Mouse (Mus musculus): ENCODE measurements around the gene Dgka. TPM values are rescaled to one million over a fixed set of nuclear protein-coding genes. Genes with fewer than 3 reads are reported as not detected.

Dgka gene
- 222 TPM for polyA plus RNA-seq (2015; fragmentation: Illumina TruSeq; extraction: RNeasy Lipid Tissue Mini Kit (QIAGEN cat#74804); ENCODE audit: insufficient read depth, low replicate concordance)

GRCm38 (mm10) chr10:128744680-128745601 lies at the start of gene Dgka:
Gene Dgka (minus strand): TSS chr10:128744855.

GRCm38 (mm10) chr10:128790398-128791124 lies 45.9 kb upstream of the Dgka start, which contains the start of gene Mmp19:
Gene Mmp19 (plus strand): TSS chr10:128790910.

GRCm38 (mm10) chr10:128747646-128748251 lies 3.1 kb upstream of the Dgka start, which contains the start of gene Pym1:
Gene Pym1 (plus strand): TSS chr10:128747889.

GRCm38 (mm10) chr10:128704491-128705316 lies 40.0 kb downstream of the Dgka start, which contains the start of gene Cdk2:
Gene Cdk2 (minus strand): TSS chr10:128705031.

GRCm38 (mm10) chr10:128703895-128704294 lies 40.8 kb downstream of the Dgka start, which contains the start of gene Pmel:
Gene Pmel (plus strand): TSS chr10:128704195.

GRCm38 (mm10) chr10:128695992-128696807 lies 48.5 kb downstream of the Dgka start, which contains the start of gene Rab5b:
Gene Rab5b (minus strand): TSS chr10:128696264.

GRCm38 (mm10) chr10:128673763-128674468 lies 70.7 kb downstream of the Dgka start, which contains the start of gene Suox:
Gene Suox (minus strand): TSS chr10:128674073.

Other genes with a start within 250 kb of the Dgka start
- 0.25 TPM for gene Myl6b, start 246.2 kb downstream of the Dgka start, polyA plus RNA-seq (2015; fragmentation: Illumina TruSeq; extraction: RNeasy Lipid Tissue Mini Kit (QIAGEN cat#74804); ENCODE audit: insufficient read depth, low replicate concordance)
- 82.6 TPM for gene Esyt1, start 219.0 kb downstream of the Dgka start, polyA plus RNA-seq (2015; fragmentation: Illumina TruSeq; extraction: RNeasy Lipid Tissue Mini Kit (QIAGEN cat#74804); ENCODE audit: insufficient read depth, low replicate concordance)
- gene Zc3h10, start 197.1 kb downstream of the Dgka start, polyA plus RNA-seq (2015; fragmentation: Illumina TruSeq; extraction: RNeasy Lipid Tissue Mini Kit (QIAGEN cat#74804); ENCODE audit: insufficient read depth, low replicate concordance), result 10.0 TPM
- gene Rpl41, start 195.6 kb downstream of the Dgka start, polyA plus RNA-seq (2015; fragmentation: Illumina TruSeq; extraction: RNeasy Lipid Tissue Mini Kit (QIAGEN cat#74804); ENCODE audit: insufficient read depth, low replicate concordance), result 904 TPM
- 149 TPM for gene Pa2g4, start 178.9 kb downstream of the Dgka start, polyA plus RNA-seq (2015; fragmentation: Illumina TruSeq; extraction: RNeasy Lipid Tissue Mini Kit (QIAGEN cat#74804); ENCODE audit: insufficient read depth, low replicate concordance)
- 2.2 TPM for gene Erbb3, start 155.2 kb downstream of the Dgka start, polyA plus RNA-seq (2015; fragmentation: Illumina TruSeq; extraction: RNeasy Lipid Tissue Mini Kit (QIAGEN cat#74804); ENCODE audit: insufficient read depth, low replicate concordance)
- 387 TPM for gene Rps26, start 118.1 kb downstream of the Dgka start, polyA plus RNA-seq (2015; fragmentation: Illumina TruSeq; extraction: RNeasy Lipid Tissue Mini Kit (QIAGEN cat#74804); ENCODE audit: insufficient read depth, low replicate concordance)
- gene Ikzf4, start 98.9 kb downstream of the Dgka start, polyA plus RNA-seq (2015; fragmentation: Illumina TruSeq; extraction: RNeasy Lipid Tissue Mini Kit (QIAGEN cat#74804); ENCODE audit: insufficient read depth, low replicate concordance), result 1.4 TPM
- 11.8 TPM for gene Suox, start 70.8 kb downstream of the Dgka start, polyA plus RNA-seq (2015; fragmentation: Illumina TruSeq; extraction: RNeasy Lipid Tissue Mini Kit (QIAGEN cat#74804); ENCODE audit: insufficient read depth, low replicate concordance)
- gene Rab5b, start 48.6 kb downstream of the Dgka start, polyA plus RNA-seq (2015; fragmentation: Illumina TruSeq; extraction: RNeasy Lipid Tissue Mini Kit (QIAGEN cat#74804); ENCODE audit: insufficient read depth, low replicate concordance), result 110 TPM
- 0.30 TPM for gene Pmel, start 40.7 kb downstream of the Dgka start, polyA plus RNA-seq (2015; fragmentation: Illumina TruSeq; extraction: RNeasy Lipid Tissue Mini Kit (QIAGEN cat#74804); ENCODE audit: insufficient read depth, low replicate concordance)
- gene Cdk2, start 39.8 kb downstream of the Dgka start, polyA plus RNA-seq (2015; fragmentation: Illumina TruSeq; extraction: RNeasy Lipid Tissue Mini Kit (QIAGEN cat#74804); ENCODE audit: insufficient read depth, low replicate concordance), result 64.5 TPM
- gene Pym1, start 3.0 kb upstream of the Dgka start, polyA plus RNA-seq (2015; fragmentation: Illumina TruSeq; extraction: RNeasy Lipid Tissue Mini Kit (QIAGEN cat#74804); ENCODE audit: insufficient read depth, low replicate concordance), result 26.8 TPM
- 4.1 TPM for gene Mmp19, start 46.1 kb upstream of the Dgka start, polyA plus RNA-seq (2015; fragmentation: Illumina TruSeq; extraction: RNeasy Lipid Tissue Mini Kit (QIAGEN cat#74804); ENCODE audit: insufficient read depth, low replicate concordance)
- 63.9 TPM for gene Dnajc14, start 59.2 kb upstream of the Dgka start, polyA plus RNA-seq (2015; fragmentation: Illumina TruSeq; extraction: RNeasy Lipid Tissue Mini Kit (QIAGEN cat#74804); ENCODE audit: insufficient read depth, low replicate concordance)
- gene Tmem198b, start 59.5 kb upstream of the Dgka start, polyA plus RNA-seq (2015; fragmentation: Illumina TruSeq; extraction: RNeasy Lipid Tissue Mini Kit (QIAGEN cat#74804); ENCODE audit: insufficient read depth, low replicate concordance), result 10.7 TPM
- 193 TPM for gene Sarnp, start 72.5 kb upstream of the Dgka start, polyA plus RNA-seq (2015; fragmentation: Illumina TruSeq; extraction: RNeasy Lipid Tissue Mini Kit (QIAGEN cat#74804); ENCODE audit: insufficient read depth, low replicate concordance)
- gene Ormdl2, start 76.8 kb upstream of the Dgka start, polyA plus RNA-seq (2015; fragmentation: Illumina TruSeq; extraction: RNeasy Lipid Tissue Mini Kit (QIAGEN cat#74804); ENCODE audit: insufficient read depth, low replicate concordance), result 55.9 TPM
- gene Gdf11, start 146.9 kb upstream of the Dgka start, polyA plus RNA-seq (2015; fragmentation: Illumina TruSeq; extraction: RNeasy Lipid Tissue Mini Kit (QIAGEN cat#74804); ENCODE audit: insufficient read depth, low replicate concordance), result 20.5 TPM
- 133 TPM for gene Cd63, start 156.1 kb upstream of the Dgka start, polyA plus RNA-seq (2015; fragmentation: Illumina TruSeq; extraction: RNeasy Lipid Tissue Mini Kit (QIAGEN cat#74804); ENCODE audit: insufficient read depth, low replicate concordance)
- gene Rdh5, start 178.0 kb upstream of the Dgka start, polyA plus RNA-seq (2015; fragmentation: Illumina TruSeq; extraction: RNeasy Lipid Tissue Mini Kit (QIAGEN cat#74804); ENCODE audit: insufficient read depth, low replicate concordance), result 10.6 TPM
- 64.2 TPM for gene Bloc1s1, start 179.2 kb upstream of the Dgka start, polyA plus RNA-seq (2015; fragmentation: Illumina TruSeq; extraction: RNeasy Lipid Tissue Mini Kit (QIAGEN cat#74804); ENCODE audit: insufficient read depth, low replicate concordance)
- 1.9 TPM for gene Itga7, start 189.0 kb upstream of the Dgka start, polyA plus RNA-seq (2015; fragmentation: Illumina TruSeq; extraction: RNeasy Lipid Tissue Mini Kit (QIAGEN cat#74804); ENCODE audit: insufficient read depth, low replicate concordance)
- not detected for gene Mettl7b, start 216.1 kb upstream of the Dgka start, polyA plus RNA-seq (2015; fragmentation: Illumina TruSeq; extraction: RNeasy Lipid Tissue Mini Kit (QIAGEN cat#74804); ENCODE audit: insufficient read depth, low replicate concordance)
- gene Olfr9, start 244.6 kb upstream of the Dgka start, polyA plus RNA-seq (2015; fragmentation: Illumina TruSeq; extraction: RNeasy Lipid Tissue Mini Kit (QIAGEN cat#74804); ENCODE audit: insufficient read depth, low replicate concordance), result not detected